ENCODE assay signal across 17 mouse cellular contexts in the genomic region with DNA sequence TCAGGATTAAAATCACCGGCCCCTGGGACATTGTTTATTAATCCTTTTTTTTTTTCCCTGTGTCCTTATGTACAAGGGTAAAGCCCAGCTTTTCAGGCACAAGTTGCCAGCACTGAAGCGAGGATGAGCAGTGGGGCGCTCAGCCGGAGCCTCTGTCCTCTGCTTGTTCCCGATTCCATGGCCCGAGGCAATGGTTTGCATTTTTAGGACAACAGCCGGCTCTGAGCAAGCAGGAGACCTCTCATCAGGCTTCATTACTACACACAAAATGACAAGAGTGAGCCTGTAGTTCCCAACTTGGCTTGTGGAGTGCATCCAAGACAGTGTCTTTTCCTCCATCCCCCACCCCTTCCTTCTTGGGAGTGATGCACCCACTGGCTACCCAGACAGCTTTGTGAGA.
DNase-seq lines count a peak whose midpoint lies in the region; ATAC-seq and TF ChIP-seq lines count a peak whose summit lies in the region.
"Had no signal": no experiment of that assay in that cellular context is flagged by ENCODE, and none has a peak within 500 bp of the region (broad histone marks: within the 10 kb centered on the region; RNA-seq: fewer than 3 reads in every experiment).

No protein-coding gene starts in this region.

- peak; percentile 59; the same call in 1 of the 2 replicates for ATAC-seq in hindbrain, embryonic 14.5 days (ENCODE audit: low FRiP score)
- no peak for ATAC-seq in megakaryocyte, adult 5-6 weeks (ENCODE audit: poor library complexity, severe bottlenecking)
- no peak for ATAC-seq in megakaryocyte progenitor cell, adult 5-6 weeks (replicated peaks; ENCODE audit: poor library complexity)
- ATAC-seq: forebrain, embryonic 13.5 days had no signal

- no peaks in the 10 kb centered on the region for H3K36me3 ChIP-seq in hindbrain, embryonic 14.5 days (replicated peaks; ENCODE audit: control insufficient read depth, insufficient read depth)
- H3K36me3 ChIP-seq in hindbrain, embryonic 10.5 days: no peaks in the 10 kb centered on the region
- H3K36me3 ChIP-seq in E14TG2a.4 (ENCODE audit: insufficient read depth, low read length): no peaks in the 10 kb centered on the region
- H3K36me3 ChIP-seq in embryonic facial prominence, embryonic 10.5 days (replicated peaks): no peaks in the 10 kb centered on the region
- H3K36me3 ChIP-seq: heart, embryonic 15.5 days; hindbrain, embryonic 15.5 days; neural tube, embryonic 15.5 days had no signal

- H3K4me2 ChIP-seq in hindbrain, embryonic 14.5 days (replicated peaks): no peak overlapping the region
- H3K4me2 ChIP-seq: forebrain, embryonic 13.5 days; heart, embryonic 15.5 days; hindbrain, embryonic 15.5 days; neural tube, embryonic 15.5 days had no signal

- no peak for DNase-seq in hindbrain, embryonic 14.5 days (ENCODE audit: low spot score)
- no peak for DNase-seq in hindbrain, embryonic 10.5 days (ENCODE audit: low spot score)
- DNase-seq in brain, adult 2 months (ENCODE audit: low read depth, low spot score): peak; percentile 58
- peak; percentile 10 for DNase-seq in embryonic facial prominence, embryonic 10.5 days (ENCODE audit: low spot score)
- DNase-seq: embryo, embryonic 11 days; kidney, adult 18-20 months; kidney, postnatal 4 days; lung, postnatal 4 days; right cerebral cortex, adult 18-20 months had no signal

- no peaks in the 10 kb centered on the region for H3K27me3 ChIP-seq in hindbrain, embryonic 14.5 days (ENCODE audit: control insufficient read depth, insufficient read depth, low read length)
- no peaks in the 10 kb centered on the region for H3K27me3 ChIP-seq in hindbrain, embryonic 10.5 days (ENCODE audit: insufficient read depth, poor library complexity, severe bottlenecking)
- H3K27me3 ChIP-seq in E14TG2a.4 (ENCODE audit: insufficient read depth, low read length): no peaks in the 10 kb centered on the region
- H3K27me3 ChIP-seq in embryonic facial prominence, embryonic 10.5 days (replicated peaks; ENCODE audit: low read depth, poor library complexity, severe bottlenecking): no peaks in the 10 kb centered on the region
- H3K27me3 ChIP-seq: forebrain, embryonic 13.5 days; heart, embryonic 15.5 days; hindbrain, embryonic 15.5 days; neural tube, embryonic 15.5 days had no signal

- H3K9ac ChIP-seq in hindbrain, embryonic 14.5 days: no peak overlapping the region
- H3K9ac ChIP-seq: forebrain, embryonic 13.5 days; heart, embryonic 15.5 days; hindbrain, embryonic 15.5 days; neural tube, embryonic 15.5 days had no signal

- no peaks in the 10 kb centered on the region for H3K9me3 ChIP-seq in hindbrain, embryonic 14.5 days (ENCODE audit: control insufficient read depth, low read length)
- H3K9me3 ChIP-seq in hindbrain, embryonic 10.5 days: no peaks in the 10 kb centered on the region
- H3K9me3 ChIP-seq in E14TG2a.4 (ENCODE audit: low read length): no peaks in the 10 kb centered on the region
- H3K9me3 ChIP-seq in embryonic facial prominence, embryonic 10.5 days: no peaks in the 10 kb centered on the region
- H3K9me3 ChIP-seq: forebrain, embryonic 13.5 days; heart, embryonic 15.5 days; hindbrain, embryonic 15.5 days; neural tube, embryonic 15.5 days had no signal

- WGBS in hindbrain, embryonic 14.5 days: 54% methylated on average over 7 of the region's 7 CpGs
- 60% methylated on average over 7 of the region's 7 CpGs for WGBS in hindbrain, embryonic 10.5 days
- whole genome bisulfite sequencing in embryonic facial prominence, embryonic 10.5 days: 28% methylated on average over 7 of the region's 7 CpGs

- TF ChIP-seq CTCF in E14TG2a.4 (conservative IDR thresholded peaks at IDR 0.05; ENCODE audit: low read length): no peak

- H3K4me1 ChIP-seq in hindbrain, embryonic 14.5 days (replicated peaks; ENCODE audit: control insufficient read depth, insufficient read depth, low read length): no peaks in the 10 kb centered on the region
- no peaks in the 10 kb centered on the region for H3K4me1 ChIP-seq in hindbrain, embryonic 10.5 days (replicated peaks)
- peaks cover 20% of the 10 kb centered on the region for H3K4me1 ChIP-seq in E14TG2a.4 (replicated peaks; ENCODE audit: low read depth, low read length)
- no peaks in the 10 kb centered on the region for H3K4me1 ChIP-seq in embryonic facial prominence, embryonic 10.5 days
- H3K4me1 ChIP-seq: forebrain, embryonic 13.5 days; heart, embryonic 15.5 days; hindbrain, embryonic 15.5 days; neural tube, embryonic 15.5 days had no signal

- H3K27ac ChIP-seq in hindbrain, embryonic 14.5 days: no peak overlapping the region
- H3K27ac ChIP-seq in hindbrain, embryonic 10.5 days: no peak overlapping the region
- H3K27ac ChIP-seq in embryonic facial prominence, embryonic 10.5 days (replicated peaks): no peak overlapping the region
- H3K27ac ChIP-seq: forebrain, embryonic 13.5 days; heart, embryonic 15.5 days; hindbrain, embryonic 15.5 days; left cerebral cortex, adult 2 months; neural tube, embryonic 15.5 days had no signal

- H3K4me3 ChIP-seq in hindbrain, embryonic 14.5 days (replicated peaks; ENCODE audit: low read length): no peak overlapping the region
- no peak overlapping the region for H3K4me3 ChIP-seq in hindbrain, embryonic 10.5 days
- 0 out of 2 replicates have a peak overlapping the region, but pooled peaks have one; percentile 23 for H3K4me3 ChIP-seq in E14TG2a.4 (replicated peaks; ENCODE audit: low read length)
- no peak overlapping the region for H3K4me3 ChIP-seq in embryonic facial prominence, embryonic 10.5 days
- H3K4me3 ChIP-seq: forebrain, embryonic 13.5 days; heart, embryonic 15.5 days; hindbrain, embryonic 15.5 days; left cerebral cortex, adult 2 months; neural tube, embryonic 15.5 days had no signal

Comparison
In these comparisons a context has a peak if more than half of its experiments do, and no peak if none do; other contexts are left out.
1. DNase-seq: peak in brain, adult 2 months (single experiment) and embryonic facial prominence, embryonic 10.5 days (single experiment); none in hindbrain, embryonic 14.5 days (single experiment) and hindbrain, embryonic 10.5 days (single experiment).